Mouse (Mus musculus): ENCODE measurements around the gene Sec63. TPM values are rescaled to one million over a fixed set of nuclear protein-coding genes. Genes with fewer than 3 reads are reported as not detected.
A peak's percentile ranks its signal among the peaks of the same experiment; 100 is the strongest.

The Sec63 gene
- polyA plus RNA-seq, 1 experiment from 2014 or later, result 32.5 TPM

DNA sequence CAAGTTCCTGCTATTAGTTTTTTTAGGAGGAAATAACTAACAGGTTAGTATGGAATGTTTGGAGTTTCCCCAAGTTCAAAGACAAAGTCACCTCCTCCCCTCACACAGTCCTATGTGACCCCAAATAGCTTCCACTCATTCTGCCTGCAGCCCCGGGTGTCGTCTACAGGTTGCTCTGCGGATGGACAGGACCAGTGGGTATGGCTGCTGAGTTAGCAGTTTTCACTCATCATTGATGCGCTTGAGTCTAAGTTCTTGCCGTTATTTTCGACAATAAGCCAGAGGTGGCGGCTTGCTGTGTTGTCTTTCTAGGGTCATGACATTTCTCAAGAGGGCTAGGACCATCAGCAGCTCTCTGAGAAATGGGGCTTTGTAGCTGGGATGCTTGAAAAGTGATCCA is 100.2 kb downstream of the Sec63 start:
- WGBS, result 76% methylated on average over 7 of the region's 7 CpGs
- H3K9me3 ChIP-seq (ENCODE audit: control insufficient read depth, low read length), result no peaks in the 10 kb centered on the region
- no peak overlapping the region for H3K9ac ChIP-seq (ENCODE audit: low read length)
- DNase-seq (ENCODE audit: low spot score) (no peak), ATAC-seq (replicated peaks; ENCODE audit: low FRiP score) (no peak)
- no peak overlapping the region for H3K27ac ChIP-seq (ENCODE audit: low read depth, low read length)
- H3K4me2 ChIP-seq (ENCODE audit: low read depth, low read length, severe bottlenecking), result no peak overlapping the region
- H3K4me3 ChIP-seq (ENCODE audit: low read depth, low read length), result no peak overlapping the region
- H3K36me3 ChIP-seq (ENCODE audit: control insufficient read depth, insufficient read depth, low read length), result no peaks in the 10 kb centered on the region
- peaks cover 13% of the 10 kb centered on the region for H3K27me3 ChIP-seq (ENCODE audit: control insufficient read depth, insufficient read depth, low read length)
- peaks cover 16% of the 10 kb centered on the region for H3K4me1 ChIP-seq (replicated peaks; ENCODE audit: control insufficient read depth, insufficient read depth, low read length)

- Histone ChIP-seq H3K27ac (ENCODE audit: low read depth, low read length) (no peak overlapping the region), H3K4me1 (replicated peaks; ENCODE audit: control insufficient read depth, insufficient read depth, low read length) (peaks cover 16% of the 10 kb centered on the region), H3K9ac (ENCODE audit: low read length) (no peak overlapping the region), H3K4me2 (ENCODE audit: low read depth, low read length, severe bottlenecking) (no peak overlapping the region), H3K4me3 (ENCODE audit: low read depth, low read length) (no peak overlapping the region), H3K9me3 (ENCODE audit: control insufficient read depth, low read length) (no peaks in the 10 kb centered on the region), H3K27me3 (ENCODE audit: control insufficient read depth, insufficient read depth, low read length) (peaks cover 13% of the 10 kb centered on the region), H3K36me3 (ENCODE audit: control insufficient read depth, insufficient read depth, low read length) (no peaks in the 10 kb centered on the region)
- 76% methylated on average over 13 of the region's 13 CpGs for WGBS
- ATAC-seq (replicated peaks; ENCODE audit: low FRiP score) (no peak), DNase-seq (ENCODE audit: low spot score) (no peak)
Observed at GRCm38 (mm10) chr10:42862102-42862740, 100.9 kb downstream of the Sec63 start.

DNA sequence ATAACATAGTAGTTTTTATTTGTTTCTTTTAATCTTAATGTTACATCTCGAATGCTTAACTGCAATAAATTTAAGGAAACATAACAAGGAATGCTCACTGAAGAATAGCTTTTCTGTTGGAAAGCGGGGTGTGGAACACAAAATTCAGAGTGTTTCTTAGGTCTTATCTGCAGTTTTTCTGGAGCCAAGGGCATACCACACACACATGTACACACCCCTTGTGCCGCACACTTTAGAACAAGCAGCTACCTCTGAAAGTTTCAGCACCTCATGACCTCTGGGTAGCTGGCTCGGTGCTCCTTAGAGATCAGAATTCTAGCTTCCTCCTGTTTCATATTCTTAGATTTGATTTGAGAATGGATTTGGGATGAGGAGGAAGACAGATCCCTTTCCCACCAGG is 101.5 kb downstream of the Sec63 start:
- no peak overlapping the region for H3K9ac ChIP-seq (ENCODE audit: low read length)
- 85% methylated on average over 4 of the region's 4 CpGs for WGBS
- H3K36me3 ChIP-seq (ENCODE audit: control insufficient read depth, insufficient read depth, low read length), result no peaks in the 10 kb centered on the region
- H3K9me3 ChIP-seq (ENCODE audit: control insufficient read depth, low read length), result no peaks in the 10 kb centered on the region
- no peak overlapping the region for H3K4me2 ChIP-seq (ENCODE audit: low read depth, low read length, severe bottlenecking)
- peaks cover 15% of the 10 kb centered on the region for H3K27me3 ChIP-seq (ENCODE audit: control insufficient read depth, insufficient read depth, low read length)
- H3K27ac ChIP-seq (ENCODE audit: low read depth, low read length), result no peak overlapping the region
- no peak for ATAC-seq (replicated peaks; ENCODE audit: low FRiP score)
- peaks cover 16% of the 10 kb centered on the region for H3K4me1 ChIP-seq (replicated peaks; ENCODE audit: control insufficient read depth, insufficient read depth, low read length)
- no peak overlapping the region for H3K4me3 ChIP-seq (ENCODE audit: low read depth, low read length)
- no peak for DNase-seq (ENCODE audit: low spot score)

- Histone ChIP-seq H3K9ac (ENCODE audit: low read length) (0 out of 2 replicates have a peak overlapping the region, but pooled peaks have one; percentile 5), H3K4me1 (replicated peaks; ENCODE audit: control insufficient read depth, insufficient read depth, low read length) (peaks cover 16% of the 10 kb centered on the region)
Observed at GRCm38 (mm10) chr10:42863621-42864391, 102.5 kb downstream of the Sec63 start.

DNA sequence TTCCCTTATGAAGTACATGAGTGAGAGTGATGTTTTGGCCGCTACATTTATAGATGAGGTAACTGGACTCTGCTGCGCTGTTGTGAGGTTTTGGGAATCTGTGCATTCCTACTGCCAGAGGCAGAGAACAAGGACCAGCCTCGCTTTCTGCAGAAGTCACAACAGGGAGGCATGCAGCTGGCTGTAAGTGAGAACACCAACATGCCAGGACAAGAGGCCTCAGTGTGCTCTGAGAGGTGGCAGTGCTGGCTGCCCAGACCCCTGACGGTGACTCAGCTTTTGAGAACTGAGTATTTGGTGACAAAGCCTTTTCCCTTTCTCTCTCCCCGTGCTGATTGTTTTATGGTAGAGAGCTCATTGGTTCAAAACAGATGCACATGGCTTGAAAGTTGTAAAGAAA is 103.4 kb downstream of the Sec63 start:
- DNase-seq (ENCODE audit: low spot score) (no peak), ATAC-seq (replicated peaks; ENCODE audit: low FRiP score) (no peak)
- WGBS, result 49% methylated on average over 5 of the region's 5 CpGs
- Histone ChIP-seq H3K4me1 (replicated peaks; ENCODE audit: control insufficient read depth, insufficient read depth, low read length) (peaks cover 16% of the 10 kb centered on the region), H3K4me2 (ENCODE audit: low read depth, low read length, severe bottlenecking) (no peak overlapping the region; the same call in 1 of the 2 replicates), H3K27ac (ENCODE audit: low read depth, low read length) (no peak overlapping the region), H3K9me3 (ENCODE audit: control insufficient read depth, low read length) (no peaks in the 10 kb centered on the region), H3K9ac (ENCODE audit: low read length) (0 out of 2 replicates have a peak overlapping the region, but pooled peaks have one; percentile 5), H3K27me3 (ENCODE audit: control insufficient read depth, insufficient read depth, low read length) (peaks cover 15% of the 10 kb centered on the region), H3K4me3 (ENCODE audit: low read depth, low read length) (no peak overlapping the region), H3K36me3 (ENCODE audit: control insufficient read depth, insufficient read depth, low read length) (no peaks in the 10 kb centered on the region)

More at GRCm38 (mm10) chr10:42863621-42864391, 102.5 kb downstream of the Sec63 start:
- H3K4me2 ChIP-seq (ENCODE audit: low read depth, low read length, severe bottlenecking), result peak overlapping the region; percentile 29
- DNase-seq (ENCODE audit: low spot score) (no peak), ATAC-seq (replicated peaks; ENCODE audit: low FRiP score) (peak; percentile 39; the same call in 1 of the 2 replicates)
- H3K36me3 ChIP-seq (ENCODE audit: control insufficient read depth, insufficient read depth, low read length), result no peaks in the 10 kb centered on the region
- H3K4me3 ChIP-seq (ENCODE audit: low read depth, low read length), result no peak overlapping the region
- 52% methylated on average over 31 of the region's 31 CpGs for WGBS
- H3K27me3 ChIP-seq (ENCODE audit: control insufficient read depth, insufficient read depth, low read length), result peaks cover 15% of the 10 kb centered on the region
- H3K27ac ChIP-seq (ENCODE audit: low read depth, low read length), result no peak overlapping the region
- no peaks in the 10 kb centered on the region for H3K9me3 ChIP-seq (ENCODE audit: control insufficient read depth, low read length)

DNA sequence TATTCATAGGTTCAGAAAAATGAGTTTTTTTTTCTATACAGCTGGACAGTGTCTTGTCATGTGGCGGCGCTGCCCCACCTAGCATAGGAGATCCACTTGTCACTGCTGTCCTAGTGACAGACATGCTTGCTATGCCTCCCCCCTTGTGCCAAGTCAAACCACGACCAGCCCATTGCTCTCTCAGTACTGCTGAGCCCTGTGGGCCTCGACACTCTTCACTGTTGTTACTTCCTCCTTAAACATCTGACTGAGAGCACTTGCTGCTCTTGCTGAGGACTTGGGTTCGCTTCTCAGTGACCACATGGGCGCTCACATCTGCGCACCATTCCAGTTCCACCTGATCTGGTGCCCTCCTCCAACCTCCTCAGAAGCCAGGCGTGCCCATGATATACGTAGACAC is 107.1 kb downstream of the Sec63 start:
- ATAC-seq (replicated peaks; ENCODE audit: low FRiP score), result no peak
- no peak overlapping the region for H3K4me3 ChIP-seq (ENCODE audit: low read depth, low read length)
- H3K9me3 ChIP-seq (ENCODE audit: control insufficient read depth, low read length), result no peaks in the 10 kb centered on the region
- WGBS, result 89% methylated on average over 9 of the region's 9 CpGs
- no peak overlapping the region for H3K9ac ChIP-seq (ENCODE audit: low read length)
- peaks cover 13% of the 10 kb centered on the region for H3K4me1 ChIP-seq (replicated peaks; ENCODE audit: control insufficient read depth, insufficient read depth, low read length)
- no peak overlapping the region for H3K27ac ChIP-seq (ENCODE audit: low read depth, low read length)
- H3K4me2 ChIP-seq (ENCODE audit: low read depth, low read length, severe bottlenecking), result no peak overlapping the region
- H3K27me3 ChIP-seq (ENCODE audit: control insufficient read depth, insufficient read depth, low read length), result peaks cover 9% of the 10 kb centered on the region
- no peak for DNase-seq (ENCODE audit: low spot score)
- no peaks in the 10 kb centered on the region for H3K36me3 ChIP-seq (ENCODE audit: control insufficient read depth, insufficient read depth, low read length)

- ATAC-seq (replicated peaks; ENCODE audit: low FRiP score) (no peak), DNase-seq (ENCODE audit: low spot score) (no peak)
- H3K4me3 ChIP-seq (ENCODE audit: low read depth, low read length), result no peak overlapping the region
- H3K27ac ChIP-seq (ENCODE audit: low read depth, low read length), result no peak overlapping the region
- peaks cover 6% of the 10 kb centered on the region; the same call in 1 of the 2 replicates for H3K4me1 ChIP-seq (replicated peaks; ENCODE audit: control insufficient read depth, insufficient read depth, low read length)
- H3K9ac ChIP-seq (ENCODE audit: low read length), result no peak overlapping the region
- 82% methylated on average over 6 of the region's 6 CpGs for WGBS
- no peaks in the 10 kb centered on the region for H3K9me3 ChIP-seq (ENCODE audit: control insufficient read depth, low read length)
- H3K27me3 ChIP-seq (ENCODE audit: control insufficient read depth, insufficient read depth, low read length), result peaks cover 9% of the 10 kb centered on the region
- H3K4me2 ChIP-seq (ENCODE audit: low read depth, low read length, severe bottlenecking), result no peak overlapping the region
- H3K36me3 ChIP-seq (ENCODE audit: control insufficient read depth, insufficient read depth, low read length), result no peaks in the 10 kb centered on the region
Observed at GRCm38 (mm10) chr10:42869467-42869866, 108.2 kb downstream of the Sec63 start.

GRCm38 (mm10) chr10:42872269-42873010 is 111.1 kb downstream of the Sec63 start:
- H3K4me1 ChIP-seq (replicated peaks; ENCODE audit: control insufficient read depth, insufficient read depth, low read length), result 0 out of 2 replicates have a peak, but pooled peaks cover 2% of the 10 kb centered on the region
- no peaks in the 10 kb centered on the region; the same call in 1 of the 2 replicates for H3K27me3 ChIP-seq (ENCODE audit: control insufficient read depth, insufficient read depth, low read length)
- H3K4me3 ChIP-seq (ENCODE audit: low read depth, low read length), result no peak overlapping the region
- DNase-seq (ENCODE audit: low spot score) (no peak), ATAC-seq (replicated peaks; ENCODE audit: low FRiP score) (no peak; the same call in 1 of the 2 replicates)
- H3K9me3 ChIP-seq (ENCODE audit: control insufficient read depth, low read length), result no peaks in the 10 kb centered on the region
- H3K9ac ChIP-seq (ENCODE audit: low read length), result no peak overlapping the region
- H3K36me3 ChIP-seq (ENCODE audit: control insufficient read depth, insufficient read depth, low read length), result no peaks in the 10 kb centered on the region
- no peak overlapping the region for H3K4me2 ChIP-seq (ENCODE audit: low read depth, low read length, severe bottlenecking)
- no peak overlapping the region for H3K27ac ChIP-seq (ENCODE audit: low read depth, low read length)
- WGBS, result 75% methylated on average over 15 of the region's 15 CpGs

All from forebrain, embryonic 11.5 days (tissue).